Mouse (Mus musculus): ENCODE measurements at regions not wholly inside any gene's neighbourhood (a gene's known extent, or its start where the extent isn't known, plus 50 kb on each side); places are given as distances from the start of the nearest gene placed in this dataset.
"Not testable (repeated sequence)": the region's sequence is repeated elsewhere in the genome, so short reads cannot be mapped to it uniquely, and the experiment has no call there.

- H3K9ac ChIP-seq (replicated peaks; ENCODE audit: low read depth, low read length); H3K27ac ChIP-seq (ENCODE audit: low read depth); H3K36me3 ChIP-seq (replicated peaks; ENCODE audit: control insufficient read depth, insufficient read depth, low read length); ATAC-seq (ENCODE audit: insufficient read depth, low read depth); H3K27me3 ChIP-seq (ENCODE audit: control insufficient read depth, insufficient read depth, low read length); DNase-seq (ENCODE audit: low spot score); H3K9me3 ChIP-seq (replicated peaks; ENCODE audit: control insufficient read depth, low read length); H3K4me1 ChIP-seq (ENCODE audit: control insufficient read depth, insufficient read depth); H3K4me2 ChIP-seq (ENCODE audit: low read depth, low read length); H3K4me3 ChIP-seq (ENCODE audit: low read depth, low read length): not testable (repeated sequence)
- WGBS: no CpG with 5 or more reads among the region's 5 CpGs
Observed at GRCm38 (mm10) chr14:52811128-52811415, 315.5 kb upstream of the Olfr1507 start.

- H3K4me1 ChIP-seq (ENCODE audit: control insufficient read depth, insufficient read depth); H3K27ac ChIP-seq (ENCODE audit: low read depth); DNase-seq (ENCODE audit: low spot score); H3K9me3 ChIP-seq (replicated peaks; ENCODE audit: control insufficient read depth, low read length); H3K4me3 ChIP-seq (ENCODE audit: low read depth, low read length); H3K9ac ChIP-seq (replicated peaks; ENCODE audit: low read depth, low read length); H3K27me3 ChIP-seq (ENCODE audit: control insufficient read depth, insufficient read depth, low read length); ATAC-seq (ENCODE audit: insufficient read depth, low read depth); H3K36me3 ChIP-seq (replicated peaks; ENCODE audit: control insufficient read depth, insufficient read depth, low read length); H3K4me2 ChIP-seq (ENCODE audit: low read depth, low read length): not testable (repeated sequence)
- TF ChIP-seq CTCF (IDR thresholded peaks at IDR 0.05; ENCODE audit: low read depth): peak; percentile 32
- 68% methylated on average over 8 of the region's 8 CpGs for WGBS
Observed at GRCm38 (mm10) chr14:52810275-52811127, 315.0 kb upstream of the Olfr1507 start.

GRCm38 (mm10) chr14:52801705-52802104 lies 306.2 kb upstream of the Olfr1507 start:
- 60% methylated on average over 2 of the region's 2 CpGs for WGBS
- not testable (repeated sequence) for H3K9me3 ChIP-seq (replicated peaks; ENCODE audit: control insufficient read depth, low read length); ATAC-seq (ENCODE audit: insufficient read depth, low read depth); H3K4me3 ChIP-seq (ENCODE audit: low read depth, low read length); H3K4me2 ChIP-seq (ENCODE audit: low read depth, low read length); H3K9ac ChIP-seq (replicated peaks; ENCODE audit: low read depth, low read length); H3K4me1 ChIP-seq (ENCODE audit: control insufficient read depth, insufficient read depth); H3K36me3 ChIP-seq (replicated peaks; ENCODE audit: control insufficient read depth, insufficient read depth, low read length); DNase-seq (ENCODE audit: low spot score); H3K27ac ChIP-seq (ENCODE audit: low read depth); H3K27me3 ChIP-seq (ENCODE audit: control insufficient read depth, insufficient read depth, low read length)

- H3K4me2 ChIP-seq (ENCODE audit: low read depth, low read length); H3K36me3 ChIP-seq (replicated peaks; ENCODE audit: control insufficient read depth, insufficient read depth, low read length); H3K27me3 ChIP-seq (ENCODE audit: control insufficient read depth, insufficient read depth, low read length); H3K9ac ChIP-seq (replicated peaks; ENCODE audit: low read depth, low read length); ATAC-seq (ENCODE audit: insufficient read depth, low read depth); H3K9me3 ChIP-seq (replicated peaks; ENCODE audit: control insufficient read depth, low read length); DNase-seq (ENCODE audit: low spot score); H3K4me3 ChIP-seq (ENCODE audit: low read depth, low read length); H3K27ac ChIP-seq (ENCODE audit: low read depth); H3K4me1 ChIP-seq (ENCODE audit: control insufficient read depth, insufficient read depth): not testable (repeated sequence)
- WGBS: 78% methylated on average over 5 of the region's 9 CpGs
Observed at GRCm38 (mm10) chr14:52792600-52792999, 297.1 kb upstream of the Olfr1507 start.

- not testable (repeated sequence) for DNase-seq (ENCODE audit: low spot score); H3K9me3 ChIP-seq (replicated peaks; ENCODE audit: control insufficient read depth, low read length); H3K9ac ChIP-seq (replicated peaks; ENCODE audit: low read depth, low read length); H3K27me3 ChIP-seq (ENCODE audit: control insufficient read depth, insufficient read depth, low read length); H3K4me2 ChIP-seq (ENCODE audit: low read depth, low read length); H3K36me3 ChIP-seq (replicated peaks; ENCODE audit: control insufficient read depth, insufficient read depth, low read length); H3K27ac ChIP-seq (ENCODE audit: low read depth); H3K4me1 ChIP-seq (ENCODE audit: control insufficient read depth, insufficient read depth); ATAC-seq (ENCODE audit: insufficient read depth, low read depth); H3K4me3 ChIP-seq (ENCODE audit: low read depth, low read length)
- 38% methylated on average over 6 of the region's 6 CpGs for whole genome bisulfite sequencing
Observed at GRCm38 (mm10) chr14:52791828-52792227, 296.3 kb upstream of the Olfr1507 start.

- H3K4me3 ChIP-seq (ENCODE audit: low read depth, low read length): not testable (repeated sequence)
Observed at GRCm38 (mm10) chr14:52782832-52783231, 287.3 kb upstream of the Olfr1507 start.

GRCm38 (mm10) chr14:52775816-52776215 lies 280.3 kb upstream of the Olfr1507 start:
- DNase-seq (ENCODE audit: low spot score); H3K4me3 ChIP-seq (ENCODE audit: low read depth, low read length); H3K27ac ChIP-seq (ENCODE audit: low read depth); ATAC-seq (ENCODE audit: insufficient read depth, low read depth); H3K9me3 ChIP-seq (replicated peaks; ENCODE audit: control insufficient read depth, low read length); H3K4me2 ChIP-seq (ENCODE audit: low read depth, low read length); H3K4me1 ChIP-seq (ENCODE audit: control insufficient read depth, insufficient read depth); H3K36me3 ChIP-seq (replicated peaks; ENCODE audit: control insufficient read depth, insufficient read depth, low read length); H3K9ac ChIP-seq (replicated peaks; ENCODE audit: low read depth, low read length); H3K27me3 ChIP-seq (ENCODE audit: control insufficient read depth, insufficient read depth, low read length): not testable (repeated sequence)
- 74% methylated on average over 2 of the region's 2 CpGs for WGBS

More at GRCm38 (mm10) chr14:52782832-52783231, 287.3 kb upstream of the Olfr1507 start:
- H3K4me2 ChIP-seq (ENCODE audit: low read depth, low read length); ATAC-seq (ENCODE audit: insufficient read depth, low read depth); H3K4me1 ChIP-seq (ENCODE audit: control insufficient read depth, insufficient read depth); H3K27me3 ChIP-seq (ENCODE audit: control insufficient read depth, insufficient read depth, low read length); H3K9me3 ChIP-seq (replicated peaks; ENCODE audit: control insufficient read depth, low read length); H3K36me3 ChIP-seq (replicated peaks; ENCODE audit: control insufficient read depth, insufficient read depth, low read length); H3K9ac ChIP-seq (replicated peaks; ENCODE audit: low read depth, low read length); H3K27ac ChIP-seq (ENCODE audit: low read depth); DNase-seq (ENCODE audit: low spot score): not testable (repeated sequence)
- 54% methylated on average over 4 of the region's 4 CpGs for WGBS

GRCm38 (mm10) chr14:52769450-52769849 lies 273.9 kb upstream of the Olfr1507 start:
- no CpG with 5 or more reads among the region's 1 CpGs for WGBS
- not testable (repeated sequence) for H3K4me2 ChIP-seq (ENCODE audit: low read depth, low read length); H3K4me3 ChIP-seq (ENCODE audit: low read depth, low read length); ATAC-seq (ENCODE audit: insufficient read depth, low read depth); H3K27ac ChIP-seq (ENCODE audit: low read depth); H3K9me3 ChIP-seq (replicated peaks; ENCODE audit: control insufficient read depth, low read length); DNase-seq (ENCODE audit: low spot score); H3K4me1 ChIP-seq (ENCODE audit: control insufficient read depth, insufficient read depth); H3K36me3 ChIP-seq (replicated peaks; ENCODE audit: control insufficient read depth, insufficient read depth, low read length); H3K27me3 ChIP-seq (ENCODE audit: control insufficient read depth, insufficient read depth, low read length); H3K9ac ChIP-seq (replicated peaks; ENCODE audit: low read depth, low read length)

GRCm38 (mm10) chr14:52752159-52752558 lies 256.6 kb upstream of the Olfr1507 start:
- not testable (repeated sequence) for H3K9ac ChIP-seq (replicated peaks; ENCODE audit: low read depth, low read length); H3K4me3 ChIP-seq (ENCODE audit: low read depth, low read length); ATAC-seq (ENCODE audit: insufficient read depth, low read depth); H3K27ac ChIP-seq (ENCODE audit: low read depth); H3K4me1 ChIP-seq (ENCODE audit: control insufficient read depth, insufficient read depth); DNase-seq (ENCODE audit: low spot score); H3K4me2 ChIP-seq (ENCODE audit: low read depth, low read length); H3K36me3 ChIP-seq (replicated peaks; ENCODE audit: control insufficient read depth, insufficient read depth, low read length); H3K9me3 ChIP-seq (replicated peaks; ENCODE audit: control insufficient read depth, low read length); H3K27me3 ChIP-seq (ENCODE audit: control insufficient read depth, insufficient read depth, low read length)
- 59% methylated on average over 1 of the region's 1 CpGs for WGBS

All from heart, postnatal 0 days (tissue).